Mouse (Mus musculus) kidney, embryonic 14.5 days (tissue): ENCODE data around the gene Prkce. TPM values are rescaled to one million over a fixed set of nuclear protein-coding genes. Genes with fewer than 3 reads are reported as not detected.

Experiments used
- ATAC-seq: fragments of 200-750 bp; cut with Nextera tagmentation; 2 replicates; pipeline ENCODE4 v1.8.0; 2017; ENCODE audit warnings: moderate number of reproducible peaks, mild to moderate bottlenecking, moderate TSS enrichment, moderate library complexity; ENCODE audit not compliant: low FRiP score, low TSS enrichment
- H3K27ac ChIP-seq: fragments of 300-500 bp; sonication (generic); 2 replicates; pipeline ENCODE4 v1.5.1; 2014; ENCODE audit warnings: low read depth, mild to moderate bottlenecking, low read length, moderate library complexity, mixed read lengths
- H3K27me3 ChIP-seq: fragments of 300-500 bp; sonication (generic); 2 replicates; pipeline ENCODE4 v1.6.1; 2014; ENCODE audit warnings: mild to moderate bottlenecking, low read length; ENCODE audit not compliant: control insufficient read depth, insufficient read depth
- H3K36me3 ChIP-seq: fragments of 300-500 bp; sonication (generic); 2 replicates; pipeline ENCODE4 v1.6.1; 2014; ENCODE audit warnings: low read length, mixed read lengths; ENCODE audit not compliant: control insufficient read depth, insufficient read depth
- H3K4me1 ChIP-seq: fragments of 300-500 bp; sonication (generic); 2 replicates; pipeline ENCODE4 v1.6.1; 2014; ENCODE audit warnings: low read length, mixed read lengths; ENCODE audit not compliant: control insufficient read depth, insufficient read depth
- H3K4me2 ChIP-seq: fragments of 300-500 bp; sonication (generic); replicated peaks from 2 replicates; pipeline ENCODE4 v1.6.1; 2014; ENCODE audit warnings: low read depth, mild to moderate bottlenecking, low read length
- H3K4me3 ChIP-seq: fragments of 300-500 bp; sonication (generic); 2 replicates; pipeline ENCODE4 v1.5.1; 2014; ENCODE audit warnings: mild to moderate bottlenecking, low read length
- H3K9ac ChIP-seq: fragments of 300-500 bp; sonication (generic); 2 replicates; pipeline ENCODE4 v1.6.1; 2014; ENCODE audit warnings: low read depth, mild to moderate bottlenecking, low read length, moderate library complexity
- H3K9me3 ChIP-seq: fragments of 300-500 bp; sonication (generic); 2 replicates; pipeline ENCODE4 v1.6.1; 2016; ENCODE audit warnings: low read length; ENCODE audit not compliant: control insufficient read depth
- WGBS: fragments of 180-500 bp; shearing (Covaris S2); extraction: QIAGEN DNeasy Blood & Tissue Kit; methylation state at CpG from one replicate; pipeline ENCODE4 v1.1.7; 2014; 5-methylcytosine and 5-hydroxymethylcytosine counted together
- polyA plus RNA-seq: library from polyadenylated mRNA; unstranded; fragments of >200 nt; fragmentation: Nextera tagmentation; extraction: Ambion mirVana; gene quantifications from 2 replicates; pipeline ENCODE4 v1.2.1, GENCODE M21; 2014

The Prkce gene
- polyA plus RNA-seq, 1 experiment from 2014 or later, result 8.8 TPM

- WGBS, result 90% methylated on average over 9 of the region's 9 CpGs
- Histone ChIP-seq H3K27me3 (no peaks in the 10 kb centered on the region), H3K27ac (no peak overlapping the region), H3K4me3 (no peak overlapping the region), H3K9me3 (0 out of 2 replicates have a peak, but pooled peaks cover 2% of the 10 kb centered on the region), H3K9ac (no peak overlapping the region), H3K4me1 (0 out of 2 replicates have a peak, but pooled peaks cover 2% of the 10 kb centered on the region), H3K4me2 (no peak overlapping the region), H3K36me3 (no peaks in the 10 kb centered on the region)
- ATAC-seq, result no peak
Observed at GRCm38 (mm10) chr17:86253884-86254283, 86.3 kb downstream of the Prkce start.

- H3K9ac ChIP-seq, result no peak overlapping the region
- no peaks in the 10 kb centered on the region for H3K36me3 ChIP-seq
- H3K27me3 ChIP-seq, result no peaks in the 10 kb centered on the region
- WGBS, result 93% methylated on average over 8 of the region's 8 CpGs
- H3K9me3 ChIP-seq, result 0 out of 2 replicates have a peak, but pooled peaks cover 2% of the 10 kb centered on the region
- ATAC-seq, result no peak
- H3K27ac ChIP-seq, result no peak overlapping the region
- 0 out of 2 replicates have a peak, but pooled peaks cover 2% of the 10 kb centered on the region for H3K4me1 ChIP-seq
- H3K4me3 ChIP-seq, result no peak overlapping the region
- H3K4me2 ChIP-seq, result no peak overlapping the region
Observed at GRCm38 (mm10) chr17:86254285-86254684, 86.7 kb downstream of the Prkce start.

- 0 out of 2 replicates have a peak, but pooled peaks cover 2% of the 10 kb centered on the region for H3K4me1 ChIP-seq
- no peak overlapping the region for H3K9ac ChIP-seq
- no peaks in the 10 kb centered on the region for H3K36me3 ChIP-seq
- ATAC-seq, result no peak
- H3K27me3 ChIP-seq, result no peaks in the 10 kb centered on the region
- 0 out of 2 replicates have a peak, but pooled peaks cover 2% of the 10 kb centered on the region for H3K9me3 ChIP-seq
- H3K27ac ChIP-seq, result no peak overlapping the region
- WGBS, result 96% methylated on average over 6 of the region's 6 CpGs
- H3K4me2 ChIP-seq, result no peak overlapping the region
- no peak overlapping the region for H3K4me3 ChIP-seq
Observed at GRCm38 (mm10) chr17:86254978-86255377, 87.4 kb downstream of the Prkce start.

- H3K27me3 ChIP-seq, result no peaks in the 10 kb centered on the region
- 0 out of 2 replicates have a peak, but pooled peaks cover 2% of the 10 kb centered on the region for H3K9me3 ChIP-seq
- H3K4me1 ChIP-seq, result 0 out of 2 replicates have a peak, but pooled peaks cover 6% of the 10 kb centered on the region
- no peak overlapping the region for H3K27ac ChIP-seq
- H3K4me3 ChIP-seq, result no peak overlapping the region
- ATAC-seq, result no peak
- WGBS, result 65% methylated on average over 10 of the region's 10 CpGs
- no peaks in the 10 kb centered on the region for H3K36me3 ChIP-seq
- H3K4me2 ChIP-seq, result no peak overlapping the region
- H3K9ac ChIP-seq, result no peak overlapping the region
Observed at GRCm38 (mm10) chr17:86256730-86257131, 89.1 kb downstream of the Prkce start.

GRCm38 (mm10) chr17:86261067-86261466, 93.5 kb downstream of the Prkce start:
- no peak overlapping the region for H3K4me2 ChIP-seq
- no peaks in the 10 kb centered on the region for H3K27me3 ChIP-seq
- no peaks in the 10 kb centered on the region for H3K9me3 ChIP-seq
- ATAC-seq, result no peak
- no peak overlapping the region for H3K27ac ChIP-seq
- 0 out of 2 replicates have a peak, but pooled peaks cover 6% of the 10 kb centered on the region for H3K4me1 ChIP-seq
- H3K36me3 ChIP-seq, result no peaks in the 10 kb centered on the region
- 29% methylated on average over 8 of the region's 8 CpGs for WGBS
- no peak overlapping the region for H3K9ac ChIP-seq
- no peak overlapping the region for H3K4me3 ChIP-seq

- Histone ChIP-seq H3K4me1 (peaks cover 11% of the 10 kb centered on the region; the same call in 1 of the 2 replicates), H3K4me2 (no peak overlapping the region), H3K36me3 (no peaks in the 10 kb centered on the region), H3K27me3 (no peaks in the 10 kb centered on the region), H3K4me3 (no peak overlapping the region), H3K9me3 (no peaks in the 10 kb centered on the region), H3K27ac (no peak overlapping the region), H3K9ac (no peak overlapping the region)
- ATAC-seq, result no peak; the same call in 1 of the 2 replicates
- 74% methylated on average over 11 of the region's 11 CpGs for WGBS
Observed at GRCm38 (mm10) chr17:86263985-86264649, 96.5 kb downstream of the Prkce start.

GRCm38 (mm10) chr17:86266051-86266450, 98.5 kb downstream of the Prkce start:
- Histone ChIP-seq H3K4me2 (no peak overlapping the region), H3K4me3 (no peak overlapping the region), H3K9me3 (no peaks in the 10 kb centered on the region), H3K9ac (no peak overlapping the region), H3K27me3 (no peaks in the 10 kb centered on the region), H3K4me1 (peaks cover 11% of the 10 kb centered on the region), H3K36me3 (no peaks in the 10 kb centered on the region), H3K27ac (no peak overlapping the region)
- ATAC-seq, result no peak
- 88% methylated on average over 6 of the region's 6 CpGs for WGBS

- no peaks in the 10 kb centered on the region for H3K27me3 ChIP-seq
- no peak overlapping the region for H3K9ac ChIP-seq
- no peak for ATAC-seq
- H3K36me3 ChIP-seq, result no peaks in the 10 kb centered on the region
- peaks cover 13% of the 10 kb centered on the region for H3K4me1 ChIP-seq
- no peak overlapping the region for H3K27ac ChIP-seq
- 55% methylated on average over 6 of the region's 6 CpGs for WGBS
- H3K4me3 ChIP-seq, result no peak overlapping the region
- no peaks in the 10 kb centered on the region for H3K9me3 ChIP-seq
- H3K4me2 ChIP-seq, result no peak overlapping the region
Observed at GRCm38 (mm10) chr17:86267126-86267760, 99.7 kb downstream of the Prkce start.

GRCm38 (mm10) chr17:86269639-86270038, 102.1 kb downstream of the Prkce start:
- H3K4me1 ChIP-seq, result peaks cover 18% of the 10 kb centered on the region
- H3K9me3 ChIP-seq, result no peaks in the 10 kb centered on the region
- H3K4me2 ChIP-seq, result no peak overlapping the region
- H3K4me3 ChIP-seq, result no peak overlapping the region
- no peaks in the 10 kb centered on the region for H3K36me3 ChIP-seq
- H3K9ac ChIP-seq, result no peak overlapping the region
- WGBS, result 77% methylated on average over 8 of the region's 8 CpGs
- no peak for ATAC-seq
- no peaks in the 10 kb centered on the region for H3K27me3 ChIP-seq
- no peak overlapping the region for H3K27ac ChIP-seq
